Mouse (Mus musculus) gastrocnemius, postnatal 14 days (tissue): ENCODE measurements around the gene Ywhab. TPM values are rescaled to one million over a fixed set of nuclear protein-coding genes. Genes with fewer than 3 reads are reported as not detected.

Source experiments
- total RNA-seq, 2 experiments: library from RNA; stranded (reverse); gene quantifications; 2 replicates each; pipeline ENCODE4 v1.2.3; 2021

Ywhab gene
- total RNA-seq, 2 experiments from 2014 or later: 52.4 to 59.3 TPM

Other genes with a start within 250 kb of the Ywhab start
- gene Ada, start 244.7 kb upstream of the Ywhab start, total RNA-seq: 1 to 10 TPM in 1 of 2 experiments, under 1 TPM in 1; 0.91 to 1.5 TPM
- under 1 TPM; 0.27 to 0.39 TPM for gene Ccn5, start 174.1 kb upstream of the Ywhab start, total RNA-seq
- gene Kcnk15, start 141.3 kb upstream of the Ywhab start, total RNA-seq: not detected
- under 1 TPM; 0.60 to 0.62 TPM for gene Rims4, start 76.3 kb upstream of the Ywhab start, total RNA-seq
- gene Pabpc1l, start 30.5 kb downstream of the Ywhab start, total RNA-seq: under 1 TPM; 0.84 TPM
- 10 to 100 TPM; 10.0 to 10.3 TPM for gene Stk4, start 75.4 kb downstream of the Ywhab start, total RNA-seq
- gene Tomm34, start 76.2 kb downstream of the Ywhab start, total RNA-seq: 10 to 100 TPM; 11.7 to 14.6 TPM
- 1 to 10 TPM; 1.2 to 2.8 TPM for gene Kcns1, start 176.2 kb downstream of the Ywhab start, total RNA-seq
- gene Wfdc5, start 187.8 kb downstream of the Ywhab start, total RNA-seq: under 1 TPM; 0.44 to 0.62 TPM
- gene Wfdc12, start 195.6 kb downstream of the Ywhab start, total RNA-seq: not detected
- not detected for gene Wfdc15a, start 205.2 kb downstream of the Ywhab start, total RNA-seq
- not detected for gene Wfdc15b, start 226.7 kb downstream of the Ywhab start, total RNA-seq
- gene Svs2, start 243.5 kb downstream of the Ywhab start, total RNA-seq: not detected